Mouse (Mus musculus): Measurements from ENCODE around the gene Ugp2.

The Ugp2 gene

DNA sequence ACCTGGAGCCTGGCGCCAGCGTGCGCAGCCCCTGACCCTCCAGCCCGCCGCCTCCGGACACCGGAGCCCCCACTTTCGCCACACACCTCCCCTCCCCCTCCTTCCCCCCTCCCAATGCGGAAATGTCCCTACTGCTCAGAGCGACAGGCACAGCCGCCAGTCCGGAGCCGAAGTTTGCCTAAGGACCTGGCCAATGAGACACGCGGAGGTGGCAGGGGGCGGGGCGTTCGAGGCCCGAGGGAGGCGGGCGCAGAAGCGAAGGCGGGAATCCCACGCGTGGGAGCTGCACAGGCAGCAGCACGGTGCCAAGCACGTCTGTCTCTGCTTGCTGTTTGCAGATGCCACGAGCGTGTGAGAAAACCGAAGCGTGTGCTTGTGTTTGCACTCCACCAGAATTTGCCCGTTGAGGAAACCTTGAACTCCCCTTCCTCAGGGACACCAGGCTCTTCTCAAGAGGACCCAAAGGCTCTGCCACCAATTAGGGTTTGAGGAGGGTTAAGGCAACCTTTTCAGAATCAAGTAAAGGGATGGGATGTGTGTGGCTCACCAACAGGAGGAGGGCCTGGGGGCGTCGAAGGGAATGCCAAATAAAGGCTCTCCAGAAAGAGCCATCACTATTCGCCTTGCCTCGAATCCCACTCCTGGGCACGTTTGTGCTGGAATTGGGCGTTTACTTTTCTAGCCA lies at the start of gene Ugp2:
Ugp2 (minus strand) TSS at position 80 of the 685 bp plus-strand sequence.
- peak; percentile 94 for DNase-seq (ENCODE audit: low spot score)

DNA sequence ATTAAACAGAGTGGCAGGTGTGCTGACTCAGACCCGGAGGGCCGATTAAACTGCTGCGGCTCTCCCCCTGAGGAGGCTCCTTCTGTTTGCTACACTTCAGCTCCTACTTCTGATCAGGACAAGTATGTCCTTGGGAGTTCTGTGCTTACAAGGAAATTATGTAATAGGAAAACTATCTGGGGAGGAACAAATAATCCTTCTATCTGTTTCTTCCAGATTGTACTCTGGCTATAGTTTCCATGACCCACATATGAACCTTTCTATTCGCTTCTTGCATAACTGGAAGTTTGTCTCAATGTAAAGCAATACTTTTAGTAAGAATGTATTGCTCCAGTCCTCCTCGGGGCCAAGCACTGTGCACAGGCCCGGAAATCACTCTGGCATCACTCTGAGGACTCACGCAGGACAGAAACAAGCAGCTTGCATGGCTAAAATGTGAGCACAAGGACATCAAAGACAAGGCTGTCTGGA lies 43.9 kb upstream of the Ugp2 start:
- DNase-seq (ENCODE audit: low spot score), result no peak

DNA sequence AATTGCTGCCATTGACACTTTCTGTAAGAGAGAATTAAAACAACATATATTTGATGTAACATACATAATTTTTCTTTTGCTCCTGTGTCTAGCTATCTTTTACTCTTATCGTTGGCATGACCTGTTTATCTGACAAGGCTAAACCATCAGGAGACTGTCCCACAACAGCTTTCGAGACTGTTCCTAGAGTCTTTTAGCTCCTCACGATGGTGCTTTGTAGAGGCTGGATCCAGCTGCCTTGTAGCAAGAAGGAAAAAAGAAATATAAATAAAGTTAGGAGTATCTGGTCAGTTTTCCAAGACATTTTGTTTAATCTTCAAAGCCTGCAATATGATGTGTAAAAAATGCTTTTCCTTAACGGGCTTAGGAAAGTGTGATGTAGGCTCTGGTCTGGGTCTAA lies 35.7 kb upstream of the Ugp2 start:
- DNase-seq (ENCODE audit: low spot score), result no peak

DNA sequence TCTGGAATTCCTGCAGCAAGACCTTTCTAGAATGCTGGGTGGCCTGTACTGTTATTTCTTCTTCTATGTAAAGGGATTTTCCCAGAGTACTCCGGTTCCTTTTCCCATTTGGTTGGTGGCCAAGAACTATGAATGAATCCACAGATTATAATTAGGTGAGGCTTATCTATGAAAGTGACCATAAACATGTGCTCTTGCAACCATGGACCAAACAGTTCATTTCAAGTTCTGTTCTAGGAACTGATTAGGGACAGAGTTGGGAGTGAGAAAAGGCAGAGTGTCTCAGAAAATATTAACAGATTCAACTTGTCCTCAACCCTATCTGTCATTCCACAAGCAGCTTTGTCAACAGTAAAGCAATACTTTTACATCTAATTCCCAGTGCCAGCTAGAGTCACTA lies 35.1 kb upstream of the Ugp2 start:
- DNase-seq (ENCODE audit: low spot score), result no peak

DNA sequence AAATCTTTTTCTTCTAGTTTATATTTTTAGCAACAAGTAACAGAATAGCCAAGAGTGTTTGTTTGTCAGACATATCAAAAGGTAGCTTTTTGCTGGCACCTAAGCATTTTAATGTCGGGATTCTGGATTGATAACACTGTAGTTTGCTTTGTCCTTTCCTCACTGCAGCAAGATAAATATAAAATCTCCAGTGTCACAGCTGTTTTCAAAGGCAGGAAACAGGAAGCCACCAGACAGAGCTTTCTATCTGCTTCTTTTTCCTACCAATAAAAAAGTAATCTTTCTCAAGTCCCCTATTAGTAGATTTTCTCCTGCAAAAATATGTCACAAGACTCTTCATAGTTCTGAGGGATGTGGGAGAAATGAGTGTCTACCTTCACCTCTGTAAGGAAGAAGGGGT lies 32.9 kb upstream of the Ugp2 start:
- DNase-seq (ENCODE audit: low spot score), result no peak

DNA sequence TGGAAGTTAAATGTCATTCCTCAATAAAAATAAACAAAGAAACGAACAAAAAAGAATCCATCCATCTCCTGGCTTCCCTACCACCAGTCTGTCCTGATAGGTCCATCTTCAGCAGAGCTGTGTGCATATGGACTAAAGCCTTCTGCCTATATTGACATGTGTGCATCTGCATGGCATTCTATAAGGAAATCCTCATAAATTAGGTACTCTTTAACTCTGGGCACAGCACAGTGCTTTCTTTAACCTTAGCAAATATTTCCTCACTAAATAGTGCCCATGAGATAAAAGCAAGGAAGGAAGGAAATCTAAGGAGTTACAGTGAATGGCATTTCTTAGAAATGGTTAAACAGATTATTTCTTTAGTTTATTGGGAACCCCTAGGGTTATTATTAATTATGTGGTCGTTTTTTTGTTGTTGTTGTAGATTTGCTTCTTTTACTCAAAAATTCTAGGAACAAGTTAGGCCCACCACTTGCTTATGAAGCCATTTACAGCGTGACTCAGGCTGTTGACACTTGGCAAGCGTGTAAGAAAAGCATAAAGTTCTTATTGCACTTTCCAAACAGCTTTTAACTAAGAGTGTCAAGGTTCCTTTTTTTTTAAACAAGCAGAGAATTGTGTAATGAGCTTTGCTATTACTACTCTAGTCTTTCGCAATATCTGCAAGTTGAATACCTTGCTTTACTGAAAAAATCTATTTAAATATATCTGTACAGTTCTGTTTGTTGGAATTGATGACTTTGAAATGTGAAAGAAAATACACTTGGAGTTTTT lies 31.7 kb upstream of the Ugp2 start:
- DNase-seq (ENCODE audit: low spot score), result no peak

DNA sequence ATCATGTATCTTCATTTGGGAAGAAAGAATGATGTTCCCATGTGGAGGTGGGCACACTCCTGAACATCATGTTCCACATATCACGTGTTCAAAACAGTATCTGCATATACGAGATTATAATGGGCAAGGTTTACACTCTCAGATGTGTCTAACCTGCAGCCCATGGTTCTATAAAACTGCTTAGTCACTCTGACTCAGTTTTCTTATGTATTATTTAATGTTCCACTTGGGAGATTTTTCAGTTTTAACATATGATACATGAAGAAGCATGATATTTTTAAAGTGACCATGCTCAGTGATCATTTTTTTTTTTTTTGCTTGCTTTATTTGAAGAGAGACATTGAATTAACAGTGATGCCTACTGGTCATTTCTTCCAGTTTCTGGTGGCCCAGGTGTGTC lies 30.2 kb upstream of the Ugp2 start:
- no peak for DNase-seq (ENCODE audit: low spot score)

DNA sequence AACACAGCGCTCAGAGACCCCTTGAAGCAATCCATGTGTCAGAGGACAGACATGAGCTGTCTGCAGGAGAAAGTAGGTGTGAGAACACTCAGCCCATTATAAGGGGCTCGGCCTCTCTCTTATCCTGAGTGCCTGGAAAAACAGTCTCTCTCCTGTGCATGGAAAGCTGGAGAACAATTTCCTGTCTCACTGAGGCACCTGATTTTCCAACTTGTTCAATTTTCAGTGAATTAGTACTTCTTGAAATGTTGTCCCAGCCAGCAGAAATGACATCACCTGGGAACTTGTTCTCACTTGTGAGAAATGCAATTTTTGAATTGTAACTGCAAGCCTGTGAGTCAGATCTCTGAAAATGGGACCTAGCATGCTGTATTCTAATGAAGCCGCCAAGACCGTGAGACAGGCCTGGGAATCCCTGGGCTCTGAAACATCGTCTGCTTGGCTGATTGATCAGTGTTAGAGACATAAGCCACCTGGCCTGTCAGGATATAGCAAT lies 28.2 kb upstream of the Ugp2 start:
- no peak for DNase-seq (ENCODE audit: low spot score)

DNA sequence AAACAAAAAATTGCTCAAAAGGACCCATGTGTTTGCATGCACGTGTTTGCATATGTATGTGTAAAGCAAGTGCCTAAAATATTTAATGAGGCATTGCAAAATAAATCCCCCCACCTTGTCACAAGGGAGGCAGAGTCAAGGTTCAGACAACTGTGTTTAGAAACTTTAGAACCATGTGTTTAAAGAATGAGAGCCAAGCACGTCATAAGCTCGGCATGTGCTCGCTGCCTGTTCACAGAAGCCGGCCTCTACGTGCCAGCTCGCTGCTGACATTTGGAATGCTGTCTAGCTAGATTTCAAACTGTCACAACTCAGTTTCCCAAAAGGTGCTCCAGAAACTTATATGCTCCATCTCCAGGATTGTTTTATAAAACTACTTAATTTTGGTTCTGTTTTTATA lies 27.5 kb upstream of the Ugp2 start:
- DNase-seq (ENCODE audit: low spot score), result no peak

DNA sequence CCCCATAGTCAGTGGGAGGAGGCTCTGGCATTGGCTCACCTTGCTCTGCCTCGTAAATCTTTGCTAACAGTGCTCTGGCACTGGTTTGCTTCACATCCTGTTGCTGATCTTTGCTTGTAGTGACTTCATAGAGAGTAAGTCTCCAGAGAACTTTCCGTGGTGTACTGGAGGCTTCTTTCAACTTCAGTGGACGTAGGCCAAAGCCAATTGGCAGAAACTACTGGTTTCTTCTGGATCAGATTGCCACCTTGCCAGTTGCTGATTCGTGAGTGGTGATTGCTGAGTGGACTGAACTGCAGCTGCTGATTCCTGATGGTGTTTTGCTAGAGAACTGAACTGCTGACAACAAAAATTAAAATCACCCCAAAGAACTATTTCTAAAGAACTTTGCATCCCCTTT lies 15.8 kb upstream of the Ugp2 start:
- no peak for DNase-seq (ENCODE audit: low spot score)

DNA sequence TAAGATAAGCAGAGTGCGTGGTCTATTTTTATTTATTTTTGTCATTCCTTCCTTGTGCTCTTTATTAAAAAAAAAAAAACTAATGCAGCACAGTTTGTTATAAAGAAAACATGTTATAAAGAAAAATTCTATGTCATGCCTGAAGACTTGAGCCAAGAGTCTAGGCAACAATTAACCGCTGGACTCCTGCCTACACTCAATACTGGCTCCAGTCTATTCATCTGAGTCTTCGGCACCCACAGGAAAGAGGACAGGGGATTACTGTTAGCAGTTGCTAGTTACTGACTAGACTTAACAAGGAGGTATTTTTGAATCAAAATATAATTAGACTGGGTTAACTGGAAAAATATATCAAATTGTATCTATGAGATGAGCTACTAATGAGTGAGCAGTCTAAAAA lies 3.1 kb upstream of the Ugp2 start:
- DNase-seq (ENCODE audit: low spot score), result no peak

DNA sequence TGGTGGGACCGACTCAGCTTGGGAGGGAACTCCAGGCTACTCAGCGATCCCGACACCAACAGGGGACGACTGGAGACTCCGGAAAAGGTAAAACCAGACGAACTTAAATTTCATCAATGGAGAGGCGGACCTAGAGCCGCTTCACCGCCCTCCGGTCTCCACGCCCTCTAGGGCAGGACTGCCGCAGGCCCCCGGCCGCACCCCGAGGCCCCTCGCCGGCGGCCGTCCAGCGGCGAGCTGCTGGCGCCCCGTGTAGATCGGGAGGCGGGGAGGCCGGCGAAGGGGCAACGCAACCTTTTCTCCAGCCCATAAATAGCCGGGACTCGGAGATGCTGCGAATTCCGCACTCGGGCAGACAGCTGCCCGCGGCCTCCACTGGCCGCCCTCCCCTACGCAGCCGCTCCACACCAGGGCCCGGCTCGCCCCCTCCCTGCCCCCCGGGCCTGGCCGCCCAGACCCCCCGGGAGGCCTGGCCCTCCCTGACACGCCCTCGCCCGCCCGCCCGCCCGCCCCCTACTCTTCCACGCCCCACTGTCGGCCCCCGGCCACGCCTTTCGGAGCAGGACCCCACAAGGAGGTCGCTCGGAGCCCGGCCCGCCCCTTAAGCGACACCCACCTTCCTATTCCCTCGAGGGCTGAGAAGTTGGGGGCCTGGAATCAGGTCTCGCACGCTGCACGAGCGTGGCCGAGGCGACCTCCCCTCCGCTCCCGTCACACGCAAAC lies 441 bp downstream of the Ugp2 start:
- DNase-seq (ENCODE audit: low spot score), result no peak

DNA sequence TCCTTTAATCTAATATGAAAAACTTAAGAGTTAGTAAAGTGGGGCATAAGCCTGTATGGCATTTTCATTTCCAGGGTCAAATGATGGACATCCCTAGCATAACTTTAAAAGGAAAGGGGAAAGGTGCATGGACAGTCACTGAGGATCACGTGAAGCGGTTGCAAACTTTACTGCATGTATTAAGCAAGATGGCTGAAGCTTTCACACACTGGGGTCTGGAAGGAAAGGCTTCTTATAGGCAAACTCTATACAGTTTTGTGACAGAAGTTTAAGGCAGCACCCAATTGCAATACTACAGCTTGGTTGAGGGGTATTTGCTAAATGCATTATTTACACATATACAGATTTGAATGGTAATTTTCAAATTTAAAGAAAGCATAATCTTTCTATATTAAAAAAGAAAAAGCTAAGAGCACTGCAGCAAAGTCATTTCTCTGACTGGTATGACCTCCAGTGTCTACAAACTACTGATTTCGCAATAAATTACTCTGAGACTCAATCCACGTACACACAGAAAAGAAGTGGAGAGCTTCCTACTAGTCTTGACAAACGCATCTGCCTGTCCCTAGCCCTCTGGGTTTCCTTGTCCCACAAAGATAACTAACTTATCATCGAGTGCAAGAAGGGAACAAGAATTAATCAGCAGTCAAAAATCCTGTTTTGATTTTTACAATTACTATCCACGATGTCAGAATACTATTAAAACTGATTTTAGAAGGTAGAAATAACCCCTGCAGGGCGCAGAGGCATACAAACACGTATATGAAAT lies 1.6 kb downstream of the Ugp2 start:
- DNase-seq (ENCODE audit: low spot score), result no peak

DNA sequence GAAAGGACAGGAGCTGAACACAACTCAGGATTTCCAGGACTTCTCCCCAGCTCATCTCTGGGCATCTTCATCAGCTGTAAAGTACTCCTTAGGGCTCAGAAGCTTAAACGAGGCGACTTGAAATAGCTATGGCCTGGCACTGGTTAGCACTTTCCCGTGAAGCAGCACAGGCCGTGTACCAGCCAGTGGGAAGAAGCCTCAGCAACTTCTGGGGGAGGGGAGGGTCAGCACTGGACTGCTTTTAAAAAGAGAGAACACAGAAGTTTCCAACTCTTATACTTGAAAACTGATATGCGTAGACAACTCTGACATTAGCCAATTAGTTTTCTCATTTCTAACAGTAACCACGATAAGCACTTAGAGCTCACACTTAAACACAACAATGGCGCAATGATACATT lies 2.5 kb downstream of the Ugp2 start:
- no peak for DNase-seq (ENCODE audit: low spot score)

DNA sequence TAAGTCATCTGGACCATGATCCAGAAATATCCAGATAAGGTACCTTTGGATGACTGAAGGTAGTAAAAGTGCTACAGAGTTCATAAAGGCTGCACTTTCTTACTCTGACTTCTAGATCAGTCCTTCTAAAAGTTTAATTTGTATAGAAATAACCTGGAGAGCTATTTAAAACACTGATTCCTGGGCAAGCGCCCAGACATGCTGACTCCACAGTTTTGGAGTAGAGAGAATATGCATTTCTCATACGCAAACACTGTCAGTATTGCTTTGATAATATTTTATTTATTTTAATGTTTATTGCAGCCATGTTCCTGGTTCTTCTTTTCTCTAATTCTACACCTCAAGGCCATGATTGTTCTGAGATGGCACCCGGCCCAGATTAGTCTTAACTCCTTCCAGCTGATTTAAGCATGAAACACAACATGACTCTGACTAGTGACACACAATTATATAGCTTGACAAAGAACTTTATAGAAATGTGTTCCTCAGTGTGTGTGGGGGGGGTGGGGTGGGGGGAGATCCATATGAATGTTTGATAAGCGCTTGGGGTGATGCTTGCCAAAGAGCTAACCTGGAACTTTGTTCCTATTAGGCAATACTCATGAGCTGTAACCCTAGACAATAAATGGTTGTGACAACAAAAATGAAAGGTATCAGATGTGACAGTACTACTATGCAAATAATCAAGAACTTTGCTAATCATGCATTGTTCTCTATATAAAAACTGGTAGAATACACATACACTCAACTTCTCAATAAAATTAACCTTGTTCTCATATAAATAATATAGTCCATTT lies 7.7 kb downstream of the Ugp2 start:
- DNase-seq (ENCODE audit: low spot score), result no peak

DNA sequence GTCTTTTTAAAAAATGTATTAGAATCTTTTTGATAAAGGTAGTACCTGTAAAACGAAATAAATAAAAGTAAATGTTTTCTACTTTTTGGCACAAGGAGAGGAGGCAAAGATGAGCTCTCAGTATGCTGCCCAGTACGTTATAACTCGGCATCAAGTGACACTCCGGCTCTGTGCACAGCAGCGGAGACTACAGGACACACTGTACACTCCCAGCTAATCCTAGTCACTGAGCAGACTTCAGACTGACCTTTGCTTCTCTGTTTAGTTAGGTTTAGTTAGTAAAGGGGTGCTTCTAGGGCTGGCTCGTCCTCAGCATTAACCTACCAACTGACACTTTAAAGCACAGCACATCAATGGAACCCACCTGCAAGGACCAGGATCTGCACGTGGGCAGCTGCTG lies 19.7 kb downstream of the Ugp2 start:
- DNase-seq (ENCODE audit: low spot score), result no peak

DNA sequence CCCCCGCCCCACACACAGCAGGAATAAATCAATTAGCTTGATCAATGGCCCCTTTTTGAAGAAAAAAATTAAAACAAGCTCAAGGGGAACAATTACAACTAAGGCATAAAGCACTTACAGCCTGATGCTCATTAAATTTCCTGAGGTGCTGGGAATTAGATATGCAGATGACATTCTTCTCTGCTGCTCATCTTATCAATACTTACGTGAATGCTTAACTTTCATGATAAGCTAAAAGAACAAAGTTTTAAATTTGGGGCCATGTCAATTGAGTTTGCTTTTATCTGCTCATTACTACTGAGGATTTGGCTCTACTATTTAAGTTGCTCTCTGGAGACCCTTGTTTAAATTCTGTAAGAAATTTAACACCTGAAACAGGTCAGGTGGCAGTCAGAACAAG lies 22.1 kb downstream of the Ugp2 start:
- DNase-seq (ENCODE audit: low spot score), result no peak

DNA sequence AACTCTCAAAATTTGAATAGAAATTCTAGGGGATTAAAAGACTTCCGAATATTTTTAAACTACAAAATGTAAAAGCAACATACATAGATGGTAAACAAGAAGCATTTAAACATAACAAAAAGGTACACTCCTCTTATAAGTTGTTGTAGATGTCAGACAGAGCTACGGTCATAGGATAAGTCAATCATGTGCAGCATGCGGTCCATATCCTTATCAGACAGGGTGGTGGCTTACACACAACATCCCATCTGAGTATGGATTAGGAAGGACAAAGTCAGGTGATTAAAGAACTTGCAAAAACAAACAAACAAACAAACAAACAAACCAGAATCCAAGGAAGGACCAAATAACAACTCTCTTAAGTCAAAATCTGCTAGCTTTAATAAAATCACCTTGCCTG lies 25.0 kb downstream of the Ugp2 start:
- no peak for DNase-seq (ENCODE audit: low spot score)

DNA sequence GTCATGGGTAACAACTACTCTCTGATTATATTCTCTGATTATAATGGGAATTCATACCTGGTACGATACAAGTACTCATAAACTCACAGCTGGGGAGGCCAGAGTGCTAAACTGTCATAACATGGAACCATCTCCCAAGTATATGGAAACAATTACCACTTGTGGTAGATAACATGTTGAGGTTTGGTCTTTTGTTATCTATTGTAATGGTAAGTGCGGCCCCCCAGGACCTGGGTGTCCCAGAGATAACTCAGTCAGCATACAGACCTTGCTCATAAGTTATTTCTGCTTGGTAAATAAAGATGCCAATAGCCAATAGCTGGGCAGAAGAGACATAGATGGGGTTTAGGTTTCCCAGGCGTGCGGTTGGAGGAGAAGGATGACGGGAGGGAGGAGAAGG lies 27.5 kb downstream of the Ugp2 start:
- no peak for DNase-seq (ENCODE audit: low spot score)

DNA sequence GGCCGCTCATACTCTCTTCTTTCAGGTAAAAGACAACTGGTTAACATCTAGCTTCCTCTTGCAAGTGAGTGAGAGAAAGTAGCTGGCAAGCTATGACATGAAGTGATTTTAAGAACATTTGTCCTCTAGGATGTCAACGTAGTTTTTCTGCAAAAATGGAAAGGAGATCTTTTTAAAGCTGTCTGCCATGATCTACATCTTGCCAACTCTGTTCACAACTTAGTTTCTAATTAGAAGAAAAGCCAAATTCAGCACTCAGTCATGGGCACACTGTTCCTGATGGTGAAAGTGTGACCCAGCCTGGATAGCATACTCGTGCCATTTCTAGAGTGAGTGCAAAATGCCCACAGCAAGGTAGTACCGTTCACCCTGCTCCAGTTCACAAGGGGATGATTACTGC lies 31.9 kb downstream of the Ugp2 start:
- DNase-seq (ENCODE audit: low spot score), result no peak

DNA sequence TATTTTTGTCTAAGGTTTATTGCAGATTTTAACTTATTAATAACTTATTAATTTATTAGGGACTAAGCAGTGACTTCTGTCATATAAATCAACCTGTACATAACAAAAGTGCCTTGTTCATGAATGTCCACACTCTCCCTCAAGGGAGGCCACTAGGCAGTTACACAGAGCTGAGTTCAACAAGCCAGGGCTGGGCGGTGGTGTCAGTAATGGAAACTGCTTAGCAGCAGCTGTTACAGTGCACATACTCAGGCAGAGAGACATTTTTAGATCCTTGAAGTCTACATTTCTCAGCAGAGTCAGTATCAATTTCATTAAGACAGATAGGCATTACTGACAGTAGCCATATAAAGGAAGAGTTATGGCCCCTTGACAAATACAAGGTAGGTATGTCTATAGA lies 33.1 kb downstream of the Ugp2 start:
- DNase-seq (ENCODE audit: low spot score), result no peak

All from layer of hippocampus, adult 9-10 months (tissue).